Mouse (Mus musculus): ENCODE results near the gene Optc. TPM values are rescaled to one million over a fixed set of nuclear protein-coding genes. Genes with fewer than 3 reads are reported as not detected.

Gene Optc
- polyA plus RNA-seq, 1 experiment: 9.0 TPM

- peak; percentile 80 for DNase-seq (ENCODE audit: low read depth)
- TF ChIP-seq POLR2A (IDR thresholded peaks at IDR 0.05; ENCODE audit: borderline replicate concordance, extremely low read depth, insufficient read depth, insufficient read length, poor library complexity, severe bottlenecking) (no peak), CTCF (IDR thresholded peaks at IDR 0.05; ENCODE audit: borderline replicate concordance, extremely low read depth, insufficient read depth, insufficient read length) (no peak)
Observed at GRCm38 (mm10) chr1:133915723-133916355, 8.0 kb upstream of the Optc start.

GRCm38 (mm10) chr1:133915115-133915514 is 7.3 kb upstream of the Optc start:
- no peak for TF ChIP-seq CTCF (IDR thresholded peaks at IDR 0.05; ENCODE audit: borderline replicate concordance, extremely low read depth, insufficient read depth, insufficient read length)
- TF ChIP-seq POLR2A (IDR thresholded peaks at IDR 0.05; ENCODE audit: borderline replicate concordance, extremely low read depth, insufficient read depth, insufficient read length, poor library complexity, severe bottlenecking): no peak
- DNase-seq (ENCODE audit: low read depth): no peak

GRCm38 (mm10) chr1:133913018-133913417 is 5.2 kb upstream of the Optc start:
- TF ChIP-seq POLR2A (IDR thresholded peaks at IDR 0.05; ENCODE audit: borderline replicate concordance, extremely low read depth, insufficient read depth, insufficient read length, poor library complexity, severe bottlenecking): no peak
- no peak for TF ChIP-seq CTCF (IDR thresholded peaks at IDR 0.05; ENCODE audit: borderline replicate concordance, extremely low read depth, insufficient read depth, insufficient read length)
- DNase-seq (ENCODE audit: low read depth): no peak

GRCm38 (mm10) chr1:133911456-133911855 is 3.7 kb upstream of the Optc start:
- DNase-seq (ENCODE audit: low read depth): peak; percentile 80
- TF ChIP-seq POLR2A (IDR thresholded peaks at IDR 0.05; ENCODE audit: borderline replicate concordance, extremely low read depth, insufficient read depth, insufficient read length, poor library complexity, severe bottlenecking) (no peak), CTCF (IDR thresholded peaks at IDR 0.05; ENCODE audit: borderline replicate concordance, extremely low read depth, insufficient read depth, insufficient read length) (peak; percentile 90)

- no peak for DNase-seq (ENCODE audit: low read depth)
- TF ChIP-seq POLR2A (IDR thresholded peaks at IDR 0.05; ENCODE audit: borderline replicate concordance, extremely low read depth, insufficient read depth, insufficient read length, poor library complexity, severe bottlenecking): no peak
- no peak for TF ChIP-seq CTCF (IDR thresholded peaks at IDR 0.05; ENCODE audit: borderline replicate concordance, extremely low read depth, insufficient read depth, insufficient read length)
Observed at GRCm38 (mm10) chr1:133911008-133911407, 3.2 kb upstream of the Optc start.

- DNase-seq (ENCODE audit: low read depth): no peak
- TF ChIP-seq POLR2A (IDR thresholded peaks at IDR 0.05; ENCODE audit: borderline replicate concordance, extremely low read depth, insufficient read depth, insufficient read length, poor library complexity, severe bottlenecking): no peak
- no peak for TF ChIP-seq CTCF (IDR thresholded peaks at IDR 0.05; ENCODE audit: borderline replicate concordance, extremely low read depth, insufficient read depth, insufficient read length)
Observed at GRCm38 (mm10) chr1:133910108-133910507, 2.3 kb upstream of the Optc start.

- peak; percentile 80 for DNase-seq (ENCODE audit: low read depth)
- TF ChIP-seq CTCF (IDR thresholded peaks at IDR 0.05; ENCODE audit: borderline replicate concordance, extremely low read depth, insufficient read depth, insufficient read length): no peak
- no peak for TF ChIP-seq POLR2A (IDR thresholded peaks at IDR 0.05; ENCODE audit: borderline replicate concordance, extremely low read depth, insufficient read depth, insufficient read length, poor library complexity, severe bottlenecking)
Observed at GRCm38 (mm10) chr1:133908659-133909575, 1.1 kb upstream of the Optc start.

- TF ChIP-seq CTCF (IDR thresholded peaks at IDR 0.05; ENCODE audit: borderline replicate concordance, extremely low read depth, insufficient read depth, insufficient read length) (no peak), POLR2A (IDR thresholded peaks at IDR 0.05; ENCODE audit: borderline replicate concordance, extremely low read depth, insufficient read depth, insufficient read length, poor library complexity, severe bottlenecking) (no peak)
- peak; percentile 47 for DNase-seq (ENCODE audit: low read depth)
Observed at GRCm38 (mm10) chr1:133906420-133906819, 1.4 kb downstream of the Optc start.

- no peak for DNase-seq (ENCODE audit: low read depth)
- TF ChIP-seq POLR2A (IDR thresholded peaks at IDR 0.05; ENCODE audit: borderline replicate concordance, extremely low read depth, insufficient read depth, insufficient read length, poor library complexity, severe bottlenecking): no peak
- TF ChIP-seq CTCF (IDR thresholded peaks at IDR 0.05; ENCODE audit: borderline replicate concordance, extremely low read depth, insufficient read depth, insufficient read length): no peak
Observed at GRCm38 (mm10) chr1:133900825-133901224, 7.0 kb downstream of the Optc start.

GRCm38 (mm10) chr1:133899043-133899542 is 8.7 kb downstream of the Optc start:
- TF ChIP-seq CTCF (IDR thresholded peaks at IDR 0.05; ENCODE audit: borderline replicate concordance, extremely low read depth, insufficient read depth, insufficient read length) (no peak), POLR2A (IDR thresholded peaks at IDR 0.05; ENCODE audit: borderline replicate concordance, extremely low read depth, insufficient read depth, insufficient read length, poor library complexity, severe bottlenecking) (no peak)
- DNase-seq (ENCODE audit: low read depth): no peak

GRCm38 (mm10) chr1:133897293-133897692 is 10.5 kb downstream of the Optc start:
- no peak for DNase-seq (ENCODE audit: low read depth)
- no peak for TF ChIP-seq POLR2A (IDR thresholded peaks at IDR 0.05; ENCODE audit: borderline replicate concordance, extremely low read depth, insufficient read depth, insufficient read length, poor library complexity, severe bottlenecking)
- no peak for TF ChIP-seq CTCF (IDR thresholded peaks at IDR 0.05; ENCODE audit: borderline replicate concordance, extremely low read depth, insufficient read depth, insufficient read length)

Measured in brain, embryonic 14.5 days (tissue).